Mouse (Mus musculus) MEL (cell line): ENCODE data around the gene Myl7.

Source experiments
- BHLHE40 ChIP-seq: IDR thresholded peaks from 2 replicates; pipeline ENCODE4 v1.6.1; 2012; ENCODE audit warnings: low read depth, mild to moderate bottlenecking, inconsistent platforms, low read length, improper control_type of control experiment, borderline replicate concordance
- CTCF ChIP-seq, 3 experiments: IDR thresholded peaks in 2 of 3; conservative IDR thresholded peaks in 1 of 3; 2 replicates each; pipeline ENCODE4 v1.5.1; 2011 to 2012; ENCODE audit warnings: low read length in 3 of 3, low read depth in 2 of 3, mild to moderate bottlenecking in 2 of 3, improper control_type of control experiment in 1 of 3, inconsistent platforms in 1 of 3, mixed read lengths in 1 of 3, moderate library complexity in 1 of 3; ENCODE audit not compliant: control insufficient read depth in 1 of 3, insufficient read depth in 1 of 3, poor library complexity in 1 of 3, severe bottlenecking in 1 of 3
- NRF1 ChIP-seq: IDR thresholded peaks from 2 replicates; pipeline ENCODE4 v1.6.1; 2014; ENCODE audit warnings: low read depth, mild to moderate bottlenecking, inconsistent platforms, low read length, improper control_type of control experiment, moderate library complexity; ENCODE audit not compliant: poor library complexity, insufficient read depth, severe bottlenecking

GRCm38 (mm10) chr11:5913256-5913655 is 14.7 kb upstream of the Myl7 start:
- TF ChIP-seq NRF1 (no peak), BHLHE40 (no peak), CTCF (IDR thresholded peaks at IDR 0.05 in 2 of 3, conservative IDR thresholded peaks at IDR 0.05 in 1 of 3; ENCODE audit: control insufficient read depth in 1 of 3, insufficient read depth in 1 of 3, low read depth in 2 of 3, low read length in 3 of 3, poor library complexity in 1 of 3, severe bottlenecking in 1 of 3) (no peak)
